Mouse (Mus musculus) adrenal gland, postnatal 36 days (tissue): ENCODE data around the gene Cwc22. TPM values are rescaled to one million over a fixed set of nuclear protein-coding genes. Genes with fewer than 3 reads are reported as not detected.
A peak's percentile ranks its signal among the peaks of the same experiment; 100 is the strongest.

Experiments used
- DNase-seq, 2 experiments: peaks; one replicate each; pipeline ENCODE4 v3.0.0; 2021; ENCODE audit warnings: mixed read lengths in 1 of 2
- total RNA-seq, 2 experiments: library from RNA; stranded (reverse); gene quantifications; 2 replicates each; pipeline ENCODE4 v1.2.3; 2021

Cwc22 gene
- total RNA-seq, 2 experiments from 2014 or later: 29.8 to 32.3 TPM

DNA sequence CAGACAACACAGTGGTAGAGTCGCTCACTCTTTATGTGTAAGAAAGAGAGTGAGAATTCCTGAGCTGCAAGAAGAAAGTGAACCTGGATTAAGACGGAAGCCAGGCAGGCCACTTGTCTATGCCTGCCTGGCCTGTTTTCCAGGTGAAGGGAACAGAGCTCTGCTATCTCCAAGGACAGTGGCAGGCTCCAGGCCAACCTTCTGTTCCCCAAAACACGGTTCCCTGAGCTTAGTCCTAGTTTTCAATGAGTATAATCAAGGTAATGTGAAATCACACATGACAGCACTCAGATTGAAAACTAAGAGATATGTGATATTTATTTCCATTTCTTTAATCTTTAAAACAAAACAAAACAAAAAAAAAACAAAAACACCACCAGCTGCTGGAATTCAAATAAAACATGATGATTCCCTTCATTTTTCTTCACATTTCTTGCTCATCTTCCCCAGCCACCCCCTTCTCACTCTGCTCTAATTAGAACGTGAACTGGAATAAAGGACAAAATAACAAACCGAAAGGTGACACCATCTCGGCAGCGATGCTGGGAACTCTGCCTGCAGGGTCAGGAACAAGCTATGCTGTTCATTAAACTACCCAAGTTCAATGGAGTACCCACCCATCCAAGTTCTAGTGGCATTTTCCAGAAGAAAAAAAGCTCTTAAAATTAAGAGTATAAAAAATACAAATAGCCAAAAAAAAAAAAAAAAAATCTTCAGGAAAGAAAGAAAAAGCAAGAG lies 20.8 kb downstream of the Cwc22 start:
- DNase-seq: no peak

DNA sequence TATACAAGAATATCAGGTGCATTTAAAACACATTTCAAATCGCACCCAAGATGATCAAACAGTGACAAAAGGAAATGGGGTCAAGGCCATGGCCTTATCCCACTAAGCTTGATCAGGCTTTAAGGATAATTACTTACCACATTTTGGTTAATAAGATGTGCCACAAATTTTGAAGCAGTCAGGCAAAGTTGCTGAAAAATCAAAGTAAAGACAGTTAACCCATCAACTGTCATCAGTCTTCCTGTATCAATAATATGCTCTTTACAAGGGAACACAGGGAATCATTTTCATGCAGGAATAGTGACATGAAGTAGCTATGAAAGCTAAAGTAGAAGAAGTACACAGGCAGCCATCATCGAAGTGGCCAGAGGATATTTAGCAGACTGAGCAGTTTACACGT lies 22.2 kb downstream of the Cwc22 start:
- no peak for DNase-seq

DNA sequence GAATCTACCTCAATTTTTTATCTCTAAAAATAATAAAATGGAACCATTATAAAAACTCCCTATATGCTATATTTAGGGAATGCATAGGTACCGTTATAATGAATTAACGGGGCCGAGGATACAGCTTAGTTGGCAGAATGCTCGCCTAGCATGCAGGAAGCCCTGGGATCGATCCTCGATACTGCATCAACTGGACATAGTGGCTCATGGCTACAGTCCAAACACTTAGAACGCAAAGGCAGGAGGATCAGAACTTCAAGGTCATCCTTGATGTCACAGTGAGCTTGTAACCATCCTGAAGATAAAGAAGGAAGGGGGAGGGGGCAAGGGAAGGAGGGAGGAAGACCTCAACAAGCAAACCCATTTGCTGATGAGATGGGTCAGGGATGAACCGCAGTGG lies 23.0 kb downstream of the Cwc22 start:
- DNase-seq: no peak

DNA sequence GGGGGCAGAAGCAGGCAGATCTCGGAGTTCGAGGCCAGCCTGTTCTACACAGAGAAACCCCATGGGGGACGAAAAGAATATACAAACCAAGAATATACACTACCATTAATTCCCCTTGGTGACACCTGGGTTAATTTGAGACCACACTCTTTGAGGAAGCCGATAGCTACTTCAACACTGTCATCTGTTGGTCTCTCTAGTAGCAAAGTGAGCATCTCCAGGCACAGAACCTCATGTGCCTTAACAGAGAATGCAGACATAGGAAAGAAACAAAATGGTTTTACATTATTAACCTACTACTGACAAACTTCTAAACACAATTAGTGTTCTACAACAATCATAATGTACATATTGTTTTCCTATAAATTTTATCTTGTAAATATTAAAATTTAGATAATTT lies 24.9 kb downstream of the Cwc22 start:
- DNase-seq: no peak

DNA sequence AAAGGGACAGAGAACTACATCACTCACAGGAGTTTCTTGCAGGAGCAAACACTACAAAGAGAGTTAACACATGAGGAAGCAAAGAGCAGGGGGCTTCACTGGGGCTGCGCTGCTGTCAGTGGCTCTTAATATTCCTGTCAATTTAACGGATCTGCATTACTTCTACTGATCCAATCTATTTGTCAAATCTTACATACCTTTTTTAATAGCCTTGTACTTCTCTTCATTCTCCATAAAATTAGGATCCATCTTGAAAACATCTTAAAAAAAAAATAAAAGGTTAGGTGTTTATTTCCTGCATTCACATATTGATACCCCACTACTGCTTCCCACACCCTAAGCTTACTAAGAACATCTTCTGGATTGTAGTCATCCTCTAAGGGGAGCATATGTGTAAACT lies 25.6 kb downstream of the Cwc22 start:
- DNase-seq: no peak

DNA sequence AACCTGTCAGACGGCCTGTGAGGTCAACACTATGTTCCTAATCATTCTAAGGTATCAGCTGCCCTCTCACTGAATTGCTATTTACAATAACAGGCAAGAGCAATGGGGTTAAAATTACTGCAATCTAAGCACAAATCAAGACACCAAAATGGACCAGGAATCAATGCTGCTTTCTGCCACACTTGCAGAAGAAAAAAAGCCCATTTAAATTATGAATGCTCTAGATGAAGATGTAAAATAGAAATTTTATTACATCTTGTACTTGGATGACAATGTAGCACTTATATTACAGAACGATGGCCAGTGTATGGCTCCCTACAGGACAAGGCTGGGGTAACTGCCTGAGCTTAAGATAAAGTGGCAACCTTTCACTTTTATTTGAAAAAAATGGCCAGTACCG lies 27.7 kb downstream of the Cwc22 start:
- DNase-seq: no peak

DNA sequence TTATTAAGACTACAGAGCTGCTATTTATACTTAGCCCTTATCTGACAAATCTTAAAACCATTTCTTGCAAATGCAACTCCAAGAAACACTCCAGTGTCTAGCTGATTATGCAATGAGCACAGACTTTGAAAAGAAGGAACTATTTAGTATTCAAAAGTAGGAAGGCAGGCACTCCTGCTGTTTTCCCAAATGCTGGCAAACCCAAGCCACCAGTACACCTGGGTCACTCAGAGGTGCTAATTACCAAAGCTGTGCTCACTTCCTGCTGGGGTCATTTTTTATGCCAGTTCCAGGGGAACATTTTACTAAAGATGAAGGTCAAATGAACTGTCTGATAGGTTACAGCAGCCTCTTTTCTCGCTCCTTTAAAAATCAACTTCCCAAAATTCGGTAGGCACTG lies 28.2 kb downstream of the Cwc22 start:
- no peak for DNase-seq

DNA sequence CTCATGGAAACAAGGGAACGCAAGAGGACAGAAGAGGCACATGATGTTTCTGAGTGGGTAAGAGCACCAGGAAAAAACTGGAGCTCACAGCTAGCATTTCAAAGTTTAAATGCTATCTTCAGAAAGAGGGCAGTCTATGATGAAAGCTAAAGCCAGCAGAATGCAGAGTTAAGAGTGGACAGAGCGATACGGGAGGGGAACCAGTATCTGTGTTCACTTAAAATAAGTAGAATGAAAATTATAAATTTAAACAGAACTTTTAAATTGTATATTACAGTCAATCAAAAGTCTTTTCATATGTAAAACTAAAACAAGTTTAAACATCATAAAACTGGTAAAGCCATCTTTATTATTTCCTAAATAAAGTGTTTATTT lies 28.8 kb downstream of the Cwc22 start:
- no peak for DNase-seq

DNA sequence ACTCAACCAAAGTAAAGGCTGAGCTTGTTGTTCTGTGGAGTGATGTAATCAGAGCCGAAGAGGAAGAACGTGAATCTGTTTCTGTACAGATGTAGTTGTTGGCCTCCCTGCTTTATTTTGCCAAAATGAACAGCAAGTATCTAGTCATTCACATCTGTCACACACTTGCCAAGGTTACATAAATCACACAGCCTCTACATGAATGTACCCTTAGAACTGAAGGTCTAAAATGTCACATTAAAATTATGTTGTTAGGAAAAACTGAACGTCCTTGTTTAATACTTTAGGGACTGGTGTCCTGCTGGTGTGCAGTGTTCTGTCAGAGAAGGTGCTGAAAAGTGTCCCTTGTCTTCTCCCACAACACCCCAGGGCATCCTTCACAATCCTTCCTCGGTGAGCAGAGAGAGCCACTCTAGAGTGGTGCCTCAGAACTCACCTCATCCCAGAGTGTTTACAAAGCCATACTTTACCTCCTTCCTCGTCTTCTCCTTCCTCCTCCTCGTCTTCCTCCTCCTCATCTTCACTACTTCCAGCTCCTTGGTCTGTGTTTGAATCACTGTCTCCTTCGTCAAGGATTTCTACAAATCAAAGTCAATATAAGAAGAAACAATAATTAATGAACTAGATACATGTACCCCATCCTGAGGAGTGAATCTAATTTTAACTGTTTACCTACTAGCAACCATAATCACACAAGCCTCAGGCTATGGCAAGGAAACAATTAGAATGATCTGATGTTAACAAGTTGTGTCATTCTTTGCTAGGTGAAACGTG lies 29.4 kb downstream of the Cwc22 start:
- DNase-seq: peak in 1 of 2 experiments; percentile 19

DNA sequence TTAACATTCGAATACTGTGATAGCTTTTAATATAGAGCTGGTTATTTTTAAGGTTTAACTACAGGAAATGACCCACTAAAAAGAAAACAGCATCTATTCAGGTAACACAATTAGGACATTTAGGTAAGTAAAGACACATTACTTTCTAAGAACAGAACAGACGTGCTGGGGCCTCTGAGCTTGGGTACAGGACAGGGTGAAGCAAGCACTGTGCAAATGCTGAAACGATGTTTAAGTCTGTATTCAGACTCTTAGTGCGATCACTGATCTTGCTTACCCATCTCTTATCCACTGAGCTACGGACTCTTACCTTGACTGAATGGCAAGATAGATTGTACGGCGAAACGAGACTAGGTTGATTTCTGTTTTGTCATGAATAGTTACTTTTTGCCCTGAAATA lies 31.0 kb downstream of the Cwc22 start:
- no peak for DNase-seq

DNA sequence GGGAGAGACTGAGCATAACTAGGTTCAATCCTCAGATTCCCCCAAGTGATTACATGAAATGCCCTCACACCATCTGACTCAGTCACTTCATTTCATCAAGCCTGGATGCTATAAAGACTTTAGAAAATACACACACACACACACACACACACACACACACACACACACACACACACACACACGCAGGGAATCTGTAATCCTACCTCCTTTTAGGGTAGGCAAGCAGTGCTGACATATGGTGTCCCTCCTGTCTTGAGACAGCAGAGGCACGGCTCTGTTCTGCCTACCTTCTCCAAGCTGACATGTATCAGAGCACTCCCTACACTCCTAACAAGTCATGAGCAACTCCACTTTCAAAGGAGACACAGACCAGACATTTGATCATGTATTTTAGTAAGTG lies 32.5 kb downstream of the Cwc22 start:
- DNase-seq: no peak

DNA sequence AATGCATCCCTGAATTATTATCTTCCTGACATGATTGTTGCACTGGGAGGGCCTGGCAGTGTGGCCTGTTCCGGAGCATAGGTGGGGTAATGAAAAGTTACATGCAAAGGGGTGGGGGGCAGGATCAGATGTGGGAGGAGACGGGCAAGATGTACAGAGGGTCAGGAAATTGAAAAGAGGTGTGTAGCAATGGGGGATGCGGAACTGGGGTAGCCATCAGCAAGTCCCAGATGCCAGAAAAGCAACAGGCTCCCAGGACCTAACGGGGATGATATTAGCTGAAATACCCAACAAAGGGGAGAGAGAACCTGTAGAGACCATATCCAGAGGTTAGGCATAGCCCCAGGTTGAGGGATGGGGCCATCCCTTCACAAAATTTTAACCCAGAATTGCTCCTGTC lies 34.0 kb downstream of the Cwc22 start:
- DNase-seq: no peak

DNA sequence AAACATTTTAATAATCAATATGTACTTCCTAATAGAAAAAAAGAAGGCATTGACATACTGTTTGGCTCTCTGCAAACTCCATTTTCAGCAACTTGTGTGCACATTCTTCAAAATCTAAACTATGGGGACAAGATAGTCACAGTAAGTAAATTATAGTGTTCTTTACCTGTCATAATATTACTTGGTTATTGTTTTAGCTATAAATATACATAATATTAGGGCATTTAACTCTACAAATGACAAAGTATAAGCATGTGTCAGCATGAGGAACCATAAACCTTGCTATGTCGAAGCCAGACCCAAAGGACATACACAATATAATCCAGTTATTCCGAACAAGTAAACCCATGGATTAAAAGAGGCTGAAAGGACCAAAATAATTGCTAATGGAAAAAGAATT lies 34.7 kb downstream of the Cwc22 start:
- DNase-seq: no peak

DNA sequence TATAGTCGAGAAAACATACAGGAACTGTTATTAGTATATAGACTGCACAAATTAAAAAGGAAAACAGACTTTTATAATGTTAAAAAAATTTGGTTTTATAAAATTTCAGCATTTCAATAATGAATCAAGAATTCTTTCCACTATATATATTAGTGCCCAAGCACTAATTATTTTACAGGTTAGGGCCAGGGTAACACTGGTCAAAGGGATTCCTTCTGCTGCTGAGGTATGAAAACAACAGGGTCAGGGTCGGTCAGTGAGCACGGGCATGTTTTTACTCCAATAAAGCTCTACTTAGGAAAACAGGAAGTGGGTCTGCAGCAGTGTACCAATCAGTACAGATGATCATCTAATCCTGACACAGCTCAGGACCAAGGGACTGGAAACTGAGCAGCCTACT lies 36.0 kb downstream of the Cwc22 start:
- no peak for DNase-seq

DNA sequence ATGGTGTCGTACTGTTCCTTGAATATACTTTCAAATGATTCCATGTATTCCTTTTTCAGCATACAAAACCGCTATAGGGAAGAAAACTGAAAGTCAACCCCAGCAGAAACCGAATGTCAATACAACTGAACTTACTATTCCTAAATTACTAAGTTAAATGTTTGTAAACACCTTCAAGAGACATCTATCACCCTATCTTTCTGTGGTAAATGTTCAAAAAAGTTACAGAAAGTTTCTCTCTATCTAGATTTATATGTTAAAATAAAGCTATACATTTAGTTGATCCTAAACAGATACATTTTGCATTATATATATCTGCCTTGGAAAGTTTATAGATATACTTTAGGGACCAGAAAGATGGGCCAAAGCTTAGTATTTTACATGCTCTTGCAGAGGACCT lies 39.0 kb downstream of the Cwc22 start:
- DNase-seq: no peak

DNA sequence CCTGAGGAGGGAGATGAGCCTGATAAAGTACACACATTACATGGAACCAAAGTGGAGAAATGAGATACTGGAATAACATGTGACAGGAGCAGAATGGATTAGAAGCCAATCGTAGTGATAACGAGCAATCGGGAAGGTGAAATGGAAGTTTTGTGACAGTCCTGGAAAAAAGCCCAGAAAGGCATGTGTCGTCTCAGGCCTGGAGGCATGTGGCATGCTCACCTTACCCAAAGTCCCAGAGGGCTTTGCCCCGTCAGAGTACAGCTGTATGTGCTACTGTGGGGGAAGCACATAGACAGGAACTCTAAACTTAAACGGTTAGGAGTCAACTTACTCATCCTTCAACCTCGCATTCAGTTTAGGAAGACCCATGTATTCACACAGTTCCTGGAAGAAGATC lies 41.2 kb downstream of the Cwc22 start:
- no peak for DNase-seq

DNA sequence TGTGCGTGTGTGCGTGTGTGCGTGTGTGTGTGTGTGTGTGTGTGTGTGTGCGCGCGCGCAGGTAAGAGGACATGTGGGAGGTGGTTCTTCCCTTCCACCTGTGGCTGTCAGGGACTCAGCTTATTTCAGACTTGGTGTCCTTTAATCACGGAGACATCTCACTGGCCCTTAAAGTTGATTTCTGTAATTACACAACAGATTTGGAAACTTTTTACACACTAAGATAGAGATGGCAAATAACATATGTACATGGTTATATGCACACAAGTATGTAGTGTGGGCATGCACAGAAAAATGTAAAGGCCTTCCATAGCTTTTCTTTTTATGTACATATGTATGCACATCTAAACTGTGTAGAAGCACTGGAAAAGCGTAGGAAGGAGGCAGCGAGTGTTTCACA lies 41.7 kb downstream of the Cwc22 start:
- DNase-seq: no peak

DNA sequence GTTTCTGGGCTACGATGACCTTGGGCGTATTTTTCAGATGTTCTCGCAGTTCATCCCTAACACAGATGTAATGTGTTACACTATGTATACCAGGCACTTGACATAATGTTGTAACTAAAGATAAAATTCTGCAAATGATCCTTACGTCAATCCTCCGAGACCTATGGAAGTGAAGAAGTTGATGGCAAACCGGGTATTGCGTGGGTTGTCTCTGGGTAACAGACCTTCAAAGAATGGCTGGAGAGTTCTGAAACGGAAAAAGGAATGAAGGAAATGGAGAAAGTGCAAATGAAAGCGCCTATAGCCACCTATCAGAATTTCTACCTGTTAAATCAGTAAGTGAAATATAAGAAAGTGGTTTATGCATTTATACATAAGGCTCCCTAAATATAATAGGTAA lies 42.2 kb downstream of the Cwc22 start:
- DNase-seq: no peak

DNA sequence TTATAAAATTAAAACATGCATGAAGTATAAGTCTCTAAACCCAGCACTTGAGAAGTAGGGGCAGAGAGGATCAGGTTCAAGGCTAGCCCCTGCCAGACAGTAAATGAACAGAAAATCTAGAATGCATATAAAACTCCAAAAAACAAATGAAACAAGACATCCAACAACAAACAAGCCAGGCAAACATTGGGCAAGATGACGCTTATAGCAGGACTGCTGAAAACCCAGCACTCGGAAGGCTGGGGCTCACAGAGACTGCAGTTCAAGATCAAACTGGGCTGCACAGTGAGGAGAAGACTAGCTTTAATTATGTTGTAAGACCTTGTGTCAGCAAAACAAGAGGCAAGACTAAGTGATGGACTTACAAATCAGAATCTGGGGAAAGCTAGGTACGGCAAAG lies 43.1 kb downstream of the Cwc22 start:
- no peak for DNase-seq

DNA sequence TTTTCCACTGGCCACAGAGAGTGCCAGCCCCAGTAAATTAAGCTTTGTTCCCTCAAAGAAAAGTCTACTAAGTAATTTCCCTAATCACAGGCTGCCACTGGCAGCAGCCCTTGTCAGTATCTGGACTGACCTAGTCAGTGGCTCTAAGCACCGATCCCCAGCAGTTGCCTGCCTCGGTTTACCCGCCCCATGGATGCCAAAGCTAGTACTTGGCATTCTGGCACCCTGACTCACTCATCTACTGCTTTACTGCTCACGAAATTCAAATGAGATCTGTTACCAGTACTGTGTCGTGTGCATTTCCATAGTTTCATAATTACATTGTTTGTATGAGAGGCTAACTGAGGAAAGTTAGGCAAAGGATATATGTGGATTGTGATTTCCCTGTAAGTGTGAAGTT lies 44.9 kb downstream of the Cwc22 start:
- no peak for DNase-seq

DNA sequence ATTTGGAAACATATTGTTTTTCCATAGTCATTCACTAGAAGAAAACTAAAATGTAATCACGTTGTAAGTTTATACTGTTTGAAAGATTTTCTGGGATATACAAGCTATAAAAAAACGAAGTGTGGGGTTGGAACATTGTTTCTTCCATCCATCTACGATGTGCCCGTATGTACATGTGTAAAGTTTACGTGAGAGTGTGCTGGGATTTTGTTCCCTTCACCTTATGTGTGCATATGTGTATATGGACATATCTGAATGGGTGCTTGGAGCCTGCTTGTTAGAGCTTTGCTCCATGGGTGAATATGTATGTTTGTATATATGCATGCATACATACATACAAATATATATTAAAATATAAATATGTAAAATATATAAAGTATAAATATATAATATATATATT lies 45.4 kb downstream of the Cwc22 start:
- DNase-seq: no peak

DNA sequence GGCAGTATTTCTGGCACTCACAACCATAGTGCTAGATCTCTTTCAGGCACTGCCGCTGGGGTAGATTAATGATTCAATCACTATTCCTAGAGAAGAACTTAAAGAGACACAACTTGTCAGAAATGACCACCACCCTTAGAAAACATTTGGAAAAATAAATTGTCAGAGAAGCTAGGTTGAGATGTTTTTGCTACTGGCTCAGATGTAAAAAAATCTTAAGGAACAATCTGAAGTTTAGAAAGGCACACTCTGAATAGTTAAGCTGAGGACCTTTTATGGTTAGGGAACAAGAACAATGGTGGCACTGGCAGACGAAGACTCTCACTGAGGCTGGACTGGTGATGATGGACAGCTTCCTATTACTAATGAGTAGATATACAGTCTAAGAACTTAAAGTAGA lies 46.1 kb downstream of the Cwc22 start:
- DNase-seq: no peak

DNA sequence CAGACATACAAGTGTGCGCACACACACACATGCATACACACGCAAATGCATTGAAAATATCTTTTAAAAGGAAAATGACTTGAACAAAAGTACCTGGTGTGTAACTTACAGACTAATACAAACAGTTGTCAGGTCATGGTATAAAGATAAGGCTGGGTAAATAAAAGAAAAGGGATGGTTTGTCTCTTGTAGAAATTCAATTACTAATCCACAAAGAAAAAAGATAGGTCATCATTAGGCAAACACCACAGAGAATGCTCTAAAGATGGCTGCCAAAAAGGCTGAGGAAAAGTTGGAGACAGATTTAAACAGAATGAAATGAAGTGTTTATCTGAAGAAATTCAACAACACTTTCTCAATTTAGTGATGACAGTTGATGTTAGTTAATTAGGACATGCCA lies 47.7 kb downstream of the Cwc22 start:
- DNase-seq: no peak

DNA sequence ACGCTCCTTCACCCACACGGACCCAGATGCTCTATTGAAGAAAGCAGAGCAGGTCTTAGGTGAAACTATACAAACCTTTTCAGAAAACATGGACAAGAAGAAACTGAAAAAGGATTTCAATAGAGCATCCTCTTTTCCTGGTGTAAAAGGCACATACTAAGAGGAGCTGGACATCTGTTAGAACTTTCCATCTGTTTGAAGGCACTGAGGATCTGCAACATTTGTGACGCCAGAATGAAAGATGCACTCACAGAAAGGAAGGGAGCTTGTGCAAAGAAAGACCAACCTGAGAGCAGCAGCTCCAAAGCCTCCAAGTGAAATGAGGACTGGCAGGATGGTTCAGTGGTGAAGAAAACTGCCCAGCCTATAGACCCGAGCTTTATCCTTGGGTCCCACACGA lies 48.2 kb downstream of the Cwc22 start:
- DNase-seq: no peak
